Mouse (Mus musculus) skeletal muscle tissue, adult 2 months (tissue): ENCODE measurements around the gene Dvl2.
"Not testable (repeated sequence)": the region's sequence is repeated elsewhere in the genome, so short reads cannot be mapped to it uniquely, and the experiment has no call there.

Source experiments
- DNase-seq: peaks from one replicate; pipeline ENCODE4 v3.0.0-alpha.2; 2012; ENCODE audit warnings: low read depth, low spot score

Dvl2 gene

DNA sequence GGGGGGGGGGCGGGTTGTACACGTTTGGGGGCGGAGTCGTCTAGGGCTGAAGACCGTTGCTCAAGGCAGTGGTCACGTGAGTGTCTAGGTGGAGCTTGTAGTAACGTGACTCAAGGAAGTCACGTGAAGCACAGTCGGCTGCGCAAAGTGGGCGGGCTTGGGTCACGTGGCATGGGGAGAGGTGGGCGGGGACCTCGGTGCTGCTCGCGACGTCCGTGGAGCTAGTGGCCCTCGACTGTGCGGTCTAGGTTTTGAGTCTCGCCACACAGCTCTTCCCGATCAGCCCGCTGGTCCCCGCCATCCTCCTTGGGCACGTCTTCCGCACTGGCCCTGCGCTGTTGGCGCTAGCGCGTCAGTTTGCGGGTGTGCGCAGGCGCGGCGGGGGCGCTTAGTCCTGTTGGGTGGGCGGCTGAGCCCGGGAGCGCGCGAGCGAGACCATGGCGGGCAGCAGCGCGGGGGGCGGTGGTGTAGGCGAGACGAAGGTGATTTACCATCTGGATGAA, at the start of gene Dvl2:
Gene Dvl2 (plus strand): TSS at position 200 of the 503 bp plus-strand sequence.
- DNase-seq = peak; percentile 98

DNA sequence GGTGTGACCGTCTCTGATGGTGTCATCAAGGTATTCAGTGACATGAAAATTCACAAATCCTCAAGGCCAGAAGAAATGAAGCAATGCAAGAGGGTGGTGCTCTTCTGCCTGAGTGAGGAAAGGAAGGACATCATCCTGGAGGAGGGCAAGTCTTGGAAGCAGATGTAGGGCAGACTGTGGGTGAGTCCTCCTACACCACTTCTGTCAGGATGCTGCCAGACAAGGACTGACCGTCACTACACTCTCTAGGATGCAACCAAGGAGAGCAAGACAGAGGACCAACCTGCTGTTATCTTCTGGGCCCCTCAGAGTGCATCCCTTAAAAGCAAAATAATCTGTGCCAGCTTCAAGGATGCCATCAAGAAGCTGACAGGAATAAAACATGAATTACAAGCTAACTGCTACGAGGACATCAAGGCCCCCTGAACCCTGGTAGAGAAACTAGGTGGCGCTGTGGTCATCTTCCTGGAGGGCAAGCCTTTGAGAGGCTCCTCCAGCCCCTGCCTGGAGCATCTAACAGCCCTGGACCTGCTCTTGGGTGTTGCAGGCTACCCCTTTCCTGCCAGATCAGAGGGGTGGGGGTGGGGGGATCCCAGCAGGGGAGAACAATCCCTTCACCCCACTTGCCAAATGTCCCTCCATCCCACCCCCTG, 49.5 kb upstream of the Dvl2 start:
- DNase-seq = no peak

DNA sequence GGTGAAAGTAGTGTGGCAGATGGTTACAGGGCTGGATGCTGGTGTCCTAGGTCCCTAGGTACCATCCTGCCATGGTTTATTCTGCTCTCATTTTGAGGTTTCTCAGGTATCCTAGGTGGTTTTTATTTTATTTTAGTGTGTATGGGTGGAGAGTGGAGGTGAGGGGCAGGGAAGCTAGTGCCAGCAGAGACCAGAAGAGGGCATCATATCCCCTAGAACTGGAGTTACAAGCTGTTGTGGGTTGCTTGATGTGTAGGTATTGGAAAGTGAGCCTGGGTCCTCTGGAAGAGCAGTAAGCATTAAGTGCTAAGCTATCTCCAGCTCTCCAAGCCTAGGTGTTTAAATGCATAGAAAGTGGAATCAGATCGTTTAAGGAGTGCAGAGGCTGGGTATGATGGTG, 48.1 kb upstream of the Dvl2 start:
- no peak for DNase-seq

DNA sequence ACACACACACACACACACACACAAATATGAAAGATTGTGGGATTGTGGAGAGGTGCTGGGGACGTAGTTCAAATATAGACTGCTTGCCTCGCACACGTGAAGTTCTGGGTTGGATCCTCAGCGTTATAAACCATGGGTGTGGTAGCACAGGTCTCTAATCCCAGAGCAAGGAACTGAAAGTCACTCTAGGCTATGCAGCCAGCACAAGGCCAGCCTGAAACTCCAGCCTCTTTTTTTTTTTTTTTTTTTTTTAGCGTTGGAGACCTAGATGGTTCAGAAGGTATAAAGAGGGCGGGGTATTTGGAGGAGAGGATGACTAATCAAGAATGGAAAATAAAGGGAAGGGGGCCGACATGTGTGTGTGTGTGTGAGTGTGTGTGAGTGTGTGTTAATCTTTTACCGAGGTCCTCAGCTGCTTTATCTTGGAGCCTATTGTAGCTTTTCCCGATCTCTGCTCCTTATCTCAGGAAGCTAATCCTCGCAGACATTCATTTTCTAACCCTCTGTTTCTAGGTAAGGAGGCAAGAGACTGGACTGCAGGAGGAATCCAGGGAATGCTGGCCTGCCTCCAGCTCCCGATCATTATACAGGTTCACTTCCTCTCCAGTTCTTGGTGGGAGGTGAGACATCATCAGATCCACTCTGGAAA, 47.0 kb upstream of the Dvl2 start:
- no peak for DNase-seq

DNA sequence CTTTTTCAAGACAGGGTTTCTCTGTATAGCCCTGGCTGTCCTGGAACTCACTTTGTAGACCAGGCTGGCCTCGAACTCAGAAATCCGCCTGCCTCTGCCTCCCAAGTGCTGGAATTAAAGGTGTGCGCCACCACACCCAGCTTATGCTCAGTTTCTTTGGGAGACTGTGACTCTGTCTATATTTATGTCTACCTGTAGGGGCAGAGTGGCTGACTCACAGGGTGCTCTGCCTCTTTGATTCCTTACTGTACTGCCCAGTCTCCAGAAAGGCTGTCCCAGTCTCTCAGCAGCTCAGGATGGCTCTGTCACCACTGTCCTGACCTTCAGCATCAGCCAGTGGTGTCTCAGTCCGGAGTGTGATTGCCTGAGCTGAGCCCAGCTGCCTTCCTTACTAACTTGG, 44.8 kb upstream of the Dvl2 start:
- not testable (repeated sequence) for DNase-seq

DNA sequence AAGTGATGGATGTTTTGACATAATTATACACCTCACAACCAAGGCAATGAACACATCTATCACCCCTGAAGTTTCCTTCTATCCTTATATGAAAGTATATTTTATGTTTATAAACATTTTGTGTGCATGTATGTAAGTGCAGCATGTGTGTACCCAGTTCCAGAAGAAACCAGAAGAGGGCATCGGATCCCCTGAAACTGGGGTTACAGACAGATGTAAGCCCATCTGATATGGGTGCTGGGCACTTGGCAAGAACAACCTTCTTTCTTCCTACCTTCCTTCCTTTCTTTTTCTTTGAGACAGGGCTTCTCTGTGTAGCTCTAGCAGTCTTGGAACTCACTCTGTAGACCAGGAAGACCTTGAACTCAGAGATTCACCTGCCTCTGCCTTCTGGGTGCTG, 44.2 kb upstream of the Dvl2 start:
- no peak for DNase-seq

DNA sequence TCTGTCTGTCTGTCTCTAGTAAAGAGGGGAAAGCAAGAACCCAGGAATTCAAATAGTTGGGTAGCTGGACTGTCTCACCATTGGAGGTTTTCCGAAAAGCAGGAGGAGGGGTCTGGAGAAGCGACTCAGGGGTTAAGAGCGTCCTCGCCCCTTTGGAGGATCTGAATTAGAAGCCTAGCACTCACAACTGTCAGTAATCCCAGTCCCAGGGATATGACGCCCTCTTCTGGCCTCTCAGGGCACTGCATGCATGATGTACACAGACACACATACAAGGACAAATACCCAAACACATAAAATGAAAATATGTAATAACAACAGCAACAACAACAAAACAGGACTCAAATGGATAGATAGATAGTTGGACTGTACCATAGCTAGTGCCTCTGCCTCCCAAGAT, 39.8 kb upstream of the Dvl2 start:
- DNase-seq = no peak

DNA sequence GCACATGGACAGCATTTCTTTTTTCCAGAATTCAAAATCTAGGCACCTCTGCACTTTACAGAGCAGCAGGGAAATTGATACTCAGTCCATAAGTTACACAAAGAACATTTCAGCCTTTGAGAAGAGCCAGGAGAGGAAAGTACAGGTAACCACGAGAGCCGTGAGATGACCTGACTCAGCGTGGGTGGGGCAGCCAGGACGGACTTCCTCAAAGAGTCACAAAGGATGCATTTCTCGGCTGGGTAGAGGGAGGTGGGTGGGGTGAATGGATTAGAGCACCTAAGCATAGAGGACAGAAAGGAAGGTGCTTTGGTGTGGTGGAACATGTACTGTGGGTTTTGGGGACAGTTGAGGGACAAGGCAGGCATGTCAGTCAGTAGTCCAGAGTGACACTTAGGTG, 38.6 kb upstream of the Dvl2 start:
- no peak for DNase-seq

DNA sequence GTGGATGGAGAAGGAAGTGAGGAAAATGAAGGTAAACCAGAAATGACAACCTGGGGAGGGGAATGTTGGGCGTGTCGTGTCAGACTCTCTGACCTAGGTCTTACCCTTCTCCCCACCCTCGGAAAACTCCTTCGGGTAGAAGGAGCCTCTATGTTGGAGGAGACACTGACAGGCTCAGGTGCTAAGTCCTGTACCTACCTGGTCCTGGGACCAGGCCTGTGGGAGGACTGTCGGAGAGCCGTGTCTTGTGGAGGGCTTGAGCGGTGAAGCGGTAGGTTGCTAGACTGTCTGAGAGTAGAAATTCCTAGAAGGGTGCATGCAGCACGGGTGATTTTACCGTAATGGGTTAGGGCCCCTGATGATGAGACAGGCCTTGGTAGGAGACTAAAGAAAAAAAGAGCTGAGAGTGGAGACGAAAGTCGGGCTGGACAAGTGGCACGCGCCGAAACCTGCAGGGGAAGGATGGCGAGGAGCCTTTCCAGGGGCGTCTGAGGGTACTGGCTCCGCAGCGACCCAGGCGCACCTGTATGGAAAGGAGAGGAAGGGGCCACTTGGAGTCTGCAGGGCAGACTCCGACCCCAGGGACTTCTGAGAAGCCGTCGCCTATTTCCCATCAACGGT, 35.6 kb upstream of the Dvl2 start, which contains the start of gene Cldn7:
Gene Cldn7 (plus strand): TSS at position 130 of the 621 bp plus-strand sequence.
- no peak for DNase-seq

DNA sequence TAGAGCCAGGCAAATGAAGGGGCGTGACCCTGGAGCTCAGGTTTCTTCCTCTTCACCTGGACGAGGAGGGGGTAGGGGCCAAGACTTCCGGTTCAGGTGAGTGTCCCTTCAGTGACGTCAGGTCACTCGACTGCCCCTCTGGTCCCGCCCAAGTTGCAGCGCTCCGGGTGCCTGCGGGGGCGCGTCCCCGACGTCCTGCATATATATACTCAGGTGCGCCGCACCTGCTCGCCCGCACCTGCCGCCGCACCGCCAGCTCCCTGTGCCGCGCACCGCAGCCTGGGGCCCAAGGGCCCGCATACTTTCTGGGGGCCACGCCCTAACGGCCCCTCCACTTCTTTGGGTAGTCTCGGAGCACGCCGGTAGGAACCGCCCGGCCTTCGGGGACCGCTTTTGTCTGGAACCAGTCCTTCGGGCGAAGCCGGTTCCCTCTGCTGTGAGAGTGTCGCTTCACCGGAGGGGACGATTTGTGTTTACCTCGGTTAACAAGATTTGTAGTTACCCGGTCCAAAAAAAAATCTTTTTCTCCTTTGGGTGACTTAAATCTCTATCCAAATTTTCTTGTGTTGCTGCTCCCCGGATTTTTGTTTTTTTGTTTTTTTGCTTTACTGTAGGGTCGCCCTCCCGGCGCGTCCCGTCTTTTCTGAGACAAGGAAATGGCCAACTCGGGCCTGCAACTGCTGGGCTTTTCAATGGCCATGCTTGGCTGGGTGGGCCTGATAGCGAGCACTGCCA, 35.0 kb upstream of the Dvl2 start:
- DNase-seq = no peak

DNA sequence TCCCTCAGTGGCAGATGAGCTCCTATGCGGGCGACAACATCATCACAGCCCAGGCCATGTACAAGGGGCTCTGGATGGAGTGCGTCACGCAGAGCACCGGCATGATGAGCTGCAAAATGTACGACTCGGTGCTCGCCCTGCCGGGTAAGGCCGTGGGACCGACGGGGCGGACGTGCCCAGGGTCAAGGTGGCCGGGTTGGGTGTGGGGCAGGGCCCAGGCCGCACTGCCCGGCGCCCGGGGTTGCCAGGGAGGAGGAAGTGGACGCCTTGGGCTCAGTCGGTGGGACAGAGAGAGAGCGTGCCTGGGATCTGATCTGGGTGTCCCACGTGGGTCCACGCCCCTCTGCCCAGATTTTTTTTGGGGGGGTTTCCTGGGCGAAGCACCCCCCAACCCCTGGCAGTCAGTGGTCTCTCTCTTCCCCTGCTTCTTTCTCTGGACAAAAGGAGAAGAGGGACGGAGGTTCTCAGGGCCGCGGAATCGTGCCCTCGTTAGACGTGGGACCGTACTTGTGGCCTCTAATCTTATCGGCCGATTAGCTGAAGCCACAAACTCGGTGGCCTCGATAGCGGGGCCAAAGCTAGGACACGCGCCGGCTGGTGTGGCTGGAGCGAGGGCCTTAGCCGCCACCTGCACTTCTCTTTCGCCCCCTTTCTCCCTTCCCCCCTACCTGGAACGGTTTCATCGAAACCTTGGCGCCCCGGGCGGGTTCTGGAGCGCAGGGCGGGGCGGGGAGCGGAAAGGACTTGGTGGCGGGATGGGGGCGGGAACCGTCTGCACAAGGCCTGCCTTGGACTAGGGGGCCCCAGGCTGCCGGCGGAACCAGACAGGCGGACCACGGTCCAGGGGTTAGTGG, 34.2 kb upstream of the Dvl2 start:
- DNase-seq = no peak

DNA sequence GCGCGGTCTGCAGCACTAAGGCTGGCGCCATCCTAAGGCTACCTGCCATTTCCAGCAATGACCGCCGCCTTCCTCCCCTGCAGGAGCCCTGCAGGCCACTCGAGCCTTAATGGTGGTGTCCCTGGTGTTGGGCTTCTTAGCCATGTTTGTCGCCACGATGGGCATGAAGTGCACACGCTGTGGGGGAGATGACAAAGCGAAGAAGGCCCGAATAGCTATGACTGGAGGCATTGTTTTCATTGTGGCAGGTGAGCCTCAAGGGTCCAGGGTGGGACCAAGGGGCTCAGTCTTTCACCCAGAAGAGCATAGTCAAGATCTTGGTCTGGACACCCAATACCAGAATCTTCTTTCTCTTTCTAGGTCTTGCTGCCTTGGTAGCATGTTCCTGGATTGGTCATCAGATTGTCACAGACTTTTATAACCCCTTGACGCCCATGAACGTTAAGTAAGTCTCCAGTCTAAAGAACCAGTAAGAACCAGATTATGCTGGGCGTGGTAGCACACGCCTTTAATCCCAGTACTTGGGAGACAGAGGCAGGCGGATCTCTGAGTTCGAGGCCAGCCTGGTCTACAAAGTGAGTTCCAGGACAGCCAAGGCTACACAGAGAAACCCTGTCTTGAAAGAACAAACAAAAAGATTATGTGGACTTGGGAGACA, 33.4 kb upstream of the Dvl2 start:
- no peak for DNase-seq

DNA sequence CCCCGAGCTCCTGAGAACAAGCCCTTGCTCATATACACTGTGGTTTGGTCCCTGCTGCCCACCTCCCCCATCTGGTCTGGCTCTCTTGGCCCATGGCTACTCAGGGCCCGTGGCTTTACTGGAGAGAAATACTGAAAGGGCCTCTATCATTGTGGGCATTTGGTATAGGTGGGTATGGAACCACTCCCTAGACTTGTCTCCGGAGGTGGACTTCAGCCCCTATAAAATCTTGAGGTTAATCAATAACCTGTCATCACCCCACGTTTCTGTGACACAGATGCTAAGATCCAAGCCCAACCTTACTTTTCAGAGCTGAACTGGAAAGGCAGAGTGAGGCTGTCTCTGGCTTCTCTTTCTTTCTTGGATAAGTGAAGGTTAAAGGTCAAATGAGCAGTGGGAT, 31.6 kb upstream of the Dvl2 start:
- DNase-seq = no peak

DNA sequence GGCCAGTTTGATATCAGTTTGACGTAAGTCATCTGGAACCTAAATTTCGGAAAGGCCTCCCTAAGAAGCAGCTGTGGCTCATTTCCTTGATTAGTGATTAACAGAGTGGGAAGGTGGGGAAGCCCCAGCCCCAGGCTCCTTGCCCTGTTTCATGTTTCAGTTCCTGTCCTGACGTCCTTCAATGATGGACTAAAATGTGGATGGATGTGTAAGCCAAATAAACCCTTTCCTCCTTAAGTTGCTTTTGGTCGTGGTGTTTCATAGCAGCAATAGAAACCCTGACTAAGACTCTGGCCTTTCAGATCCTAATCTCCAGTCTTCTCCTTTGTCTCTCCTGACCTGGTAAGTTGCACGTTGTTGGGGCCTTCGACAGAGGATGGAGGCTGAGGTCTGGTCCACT, 30.2 kb upstream of the Dvl2 start:
- DNase-seq = no peak

DNA sequence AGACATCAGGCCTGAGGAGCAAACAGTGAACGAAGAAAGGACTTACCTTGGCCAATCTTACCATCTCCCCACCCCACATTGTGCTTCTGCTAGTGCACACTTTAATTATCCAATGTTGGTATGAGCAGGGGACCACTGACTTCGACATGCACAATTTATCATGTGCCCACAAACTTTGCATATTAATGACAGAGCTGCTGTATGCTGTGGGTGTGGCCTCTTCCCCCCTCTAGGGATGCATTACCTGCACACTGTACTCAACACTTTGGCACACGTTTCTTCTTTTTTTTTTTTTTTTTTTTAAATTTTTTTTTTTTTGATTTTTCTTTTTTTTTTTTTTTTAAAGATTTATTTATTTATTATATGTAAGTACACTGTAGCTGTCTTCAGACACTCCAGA, 29.6 kb upstream of the Dvl2 start:
- DNase-seq = no peak

DNA sequence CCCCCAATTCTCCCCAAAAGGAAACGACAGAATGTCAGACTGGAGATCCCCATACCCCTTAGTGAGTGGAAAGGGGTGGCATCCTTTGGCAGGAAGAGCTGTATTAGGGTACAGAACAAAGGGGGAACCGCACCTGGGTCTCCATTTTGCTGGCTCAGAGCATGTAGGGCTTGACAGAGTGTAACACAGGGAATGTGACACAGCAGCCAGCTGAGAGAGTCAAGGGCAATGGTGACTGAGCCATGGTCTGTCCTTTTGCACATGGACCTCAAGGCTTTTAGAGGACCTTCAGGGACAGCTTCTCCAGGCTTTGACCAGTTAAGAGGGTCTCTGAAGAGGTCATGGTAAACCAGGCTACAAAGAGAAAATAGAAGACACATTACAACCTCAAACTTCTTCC, 25.5 kb upstream of the Dvl2 start:
- no peak for DNase-seq

DNA sequence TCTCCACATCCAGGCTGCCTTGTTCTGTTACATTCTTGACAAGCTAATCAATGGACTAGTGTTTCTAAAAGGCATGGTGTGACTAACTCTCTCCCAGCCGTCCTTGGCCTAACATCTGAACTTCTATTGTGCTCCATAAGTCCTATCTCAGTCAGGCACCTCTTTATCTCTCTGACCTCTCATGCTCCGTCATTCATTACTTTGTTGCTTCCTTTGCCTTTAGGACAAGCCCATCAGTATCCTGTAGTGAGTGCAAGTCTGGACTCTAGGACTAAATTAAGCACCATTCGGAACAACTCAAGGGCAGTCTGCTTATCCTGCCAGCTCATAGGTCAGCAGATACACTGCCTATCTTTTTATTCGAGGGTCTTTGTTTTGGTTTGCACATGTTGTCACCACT, 24.1 kb upstream of the Dvl2 start:
- DNase-seq = no peak

DNA sequence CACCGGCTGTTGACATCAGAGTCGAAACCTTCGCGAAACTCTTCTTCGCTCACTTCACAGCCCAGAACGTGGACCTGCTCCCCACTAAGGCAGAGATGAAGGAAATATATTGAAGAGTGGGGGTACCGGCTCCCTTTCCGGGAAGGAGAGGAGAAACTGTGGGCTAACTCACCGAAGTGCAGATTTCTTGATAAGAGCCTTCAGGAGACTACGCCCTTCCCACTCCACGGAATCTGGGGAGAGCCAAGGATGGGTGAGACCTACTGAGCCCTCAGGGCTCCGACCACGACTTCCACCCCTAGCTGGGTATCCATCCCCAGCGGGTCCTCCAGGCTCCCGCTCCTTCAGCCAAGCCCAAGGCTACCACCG, 20.6 kb upstream of the Dvl2 start:
- DNase-seq = no peak

DNA sequence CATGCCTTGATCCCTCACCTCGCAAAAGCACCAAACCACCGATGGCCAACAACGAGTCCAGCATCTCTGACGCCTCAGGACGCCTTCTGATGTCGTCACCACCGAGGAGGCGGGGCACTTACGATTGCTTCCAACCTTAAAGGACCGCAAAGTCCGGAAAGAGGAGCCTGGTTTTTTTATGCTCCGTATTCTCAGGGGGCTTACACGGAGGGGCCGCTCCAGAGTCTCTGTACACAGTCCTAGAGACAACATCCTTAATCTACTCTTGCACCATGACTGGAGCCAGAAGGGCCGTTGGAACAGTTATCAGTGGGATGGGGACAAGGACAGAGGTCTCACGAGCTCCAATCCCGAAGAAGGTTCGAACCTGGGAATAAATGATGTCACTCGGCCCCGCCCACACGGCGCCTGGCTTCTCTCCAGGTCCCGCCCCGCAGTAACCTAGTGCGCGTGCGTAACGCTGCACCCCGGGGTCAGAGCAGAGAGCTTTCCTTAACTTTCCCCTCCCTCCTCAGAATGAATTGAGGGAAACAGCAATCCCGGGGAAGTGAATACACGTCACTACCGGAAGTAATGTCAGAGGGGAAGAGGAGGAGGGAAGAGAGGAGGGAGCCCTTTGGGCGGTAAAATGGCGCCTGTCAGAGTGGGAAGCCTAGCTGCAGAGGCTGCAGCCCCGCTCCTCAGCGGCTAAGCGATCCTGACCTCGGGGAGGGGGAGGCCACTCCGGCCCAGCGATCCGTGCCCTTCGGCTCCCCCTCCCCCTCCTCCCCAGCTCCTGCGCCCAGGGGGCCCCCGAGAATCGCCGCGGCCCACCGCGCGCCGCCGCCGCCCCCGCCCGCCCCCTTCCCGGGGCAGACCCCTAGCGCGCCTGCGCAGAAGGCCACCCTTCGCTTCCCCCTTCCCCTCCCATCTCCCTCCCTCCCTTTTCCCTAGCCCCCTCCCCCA, 19.9 kb upstream of the Dvl2 start:
- DNase-seq = peak; percentile 99
